Mouse (Mus musculus) CD8-positive naive resting alpha-beta T cell, adult 57 days (primary cell): Measurements from ENCODE around the gene Gm21818. TPM values are rescaled to one million over a fixed set of nuclear protein-coding genes. Genes with fewer than 3 reads are reported as not detected.

Experiments used
- total RNA-seq: library from RNA; stranded (reverse); gene quantifications from one replicate; pipeline ENCODE4 v1.2.4, GENCODE M21; 2023

Gene Gm21818
- total RNA-seq = not detected

GRCm38 (mm10) chr13:120172133-120172532 is at the start of gene Gm21818:
Gm21818 (plus strand) TSS chr13:120172433.

GRCm38 (mm10) chr13:120139946-120140345 is 32.3 kb upstream of the Gm21818 start, which contains the start of gene Gm20767:
Gm20767 (plus strand) TSS chr13:120140246.

GRCm38 (mm10) chr13:120215847-120216246 is 43.6 kb downstream of the Gm21818 start, which contains the start of gene Gm21762:
Gm21762 (minus strand) TSS chr13:120215947.

Other genes starting within 250 kb of the Gm21818 start
- not detected for gene Gm21761, start 243.2 kb upstream of the Gm21818 start, total RNA-seq
- gene B020031M17Rik, start 221.6 kb upstream of the Gm21818 start, total RNA-seq = not detected
- gene Gm36079, start 145.4 kb upstream of the Gm21818 start, total RNA-seq = not detected
- gene Gm21188, start 120.2 kb upstream of the Gm21818 start, total RNA-seq = 0.40 TPM
- not detected for gene Gm20767, start 32.2 kb upstream of the Gm21818 start, total RNA-seq
- 1.7 TPM for gene Gm21762, start 43.5 kb downstream of the Gm21818 start, total RNA-seq
- not detected for gene Gm21731, start 66.7 kb downstream of the Gm21818 start, total RNA-seq
- gene AF067061, start 90.7 kb downstream of the Gm21818 start, total RNA-seq = not detected
- 7.0 TPM for gene BC147527, start 128.0 kb downstream of the Gm21818 start, total RNA-seq
- not detected for gene Tcstv3, start 144.4 kb downstream of the Gm21818 start, total RNA-seq